ENCODE assay signal across 10 mouse cellular contexts in genomic region chr10:78361951-78362350, GRCm38 (mm10). TPM values are rescaled to one million over a fixed set of nuclear protein-coding genes. Genes with fewer than 3 reads are reported as not detected.
A peak's percentile ranks its signal among the peaks of the same experiment; 100 is the strongest.
DNase-seq lines count a peak whose midpoint lies in the region.
"Had no signal": no experiment of that assay in that cellular context is flagged by ENCODE, and none has a peak within 500 bp of the region (broad histone marks: within the 10 kb centered on the region; RNA-seq: fewer than 3 reads in every experiment).

No protein-coding gene starts in this region.

- intact Hi-C loops in heart, postnatal 36 days (cut with DNase I) = no loop called here

- peak; percentile 93 for DNase-seq in heart, adult 11 months
- DNase-seq in heart, postnatal 36 days = no peak
- peak; percentile 93 for DNase-seq in adipocyte (ENCODE audit: low spot score)
- DNase-seq in cerebellum, adult 18-20 months = peak; percentile 60 to 66
- DNase-seq in gastrocnemius, postnatal 10 days = peak; percentile 45
- no peak for DNase-seq in right cerebral cortex, postnatal 10 days (ENCODE audit: low spot score in 2 of 2)
- DNase-seq in spleen, postnatal 10 days (ENCODE audit: low spot score in 2 of 2) = no peak
- no peak for DNase-seq in frontal cortex, postnatal 36 days (ENCODE audit: low spot score in 2 of 2)
- DNase-seq: retina, postnatal 1 day; thymus, postnatal 25 days had no signal

RNA-seq across cellular contexts. Expression of gene Agpat3, which starts 9.7 kb away (rescaled TPM):
- total RNA-seq in heart, postnatal 36 days (2021) = 100 to 1,000 TPM; 232 to 266 TPM
- total RNA-seq in gastrocnemius, postnatal 10 days (2021) = 100 to 1,000 TPM; 182 to 191 TPM

RNA-seq across cellular contexts. Expression of gene Rrp1, which starts 50.9 kb away (rescaled TPM):
- 10 to 100 TPM; 93.6 to 97.2 TPM for total RNA-seq in heart, postnatal 36 days (2021)
- total RNA-seq in gastrocnemius, postnatal 10 days (2021) = 10 to 100 TPM; 82.0 to 91.3 TPM

Comparison
In these comparisons a context has a peak if more than half of its experiments do, and no peak if none do; other contexts are left out.
1. DNase-seq: peak in heart, adult 11 months (single experiment), adipocyte (single experiment), cerebellum, adult 18-20 months (2 of 2) and gastrocnemius, postnatal 10 days (single experiment); none in heart, postnatal 36 days (0 of 2), right cerebral cortex, postnatal 10 days (0 of 2), spleen, postnatal 10 days (0 of 2) and frontal cortex, postnatal 36 days (0 of 2).